ENCODE assay signal across 27 mouse cellular contexts in the genomic region with DNA sequence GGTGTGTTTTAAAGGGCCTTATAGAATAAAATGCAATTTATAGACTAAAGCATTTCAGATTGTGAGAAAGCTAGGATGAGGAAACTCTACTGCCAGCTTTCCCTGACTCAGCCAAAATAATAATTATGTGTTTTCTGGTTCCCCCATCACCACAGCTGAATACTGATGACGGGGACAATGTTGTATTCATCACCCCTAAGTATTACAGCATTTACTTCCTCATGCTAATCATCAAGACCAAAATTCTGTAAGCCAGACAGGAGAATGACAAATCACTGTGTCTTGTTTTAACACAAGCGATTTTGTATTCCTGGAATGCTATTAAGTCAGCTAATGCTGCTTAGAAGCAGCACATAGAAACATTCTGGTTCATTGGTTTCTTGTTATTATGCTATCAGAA.
DNase-seq lines count a peak whose midpoint lies in the region; ATAC-seq lines count a peak whose summit lies in the region.
"Had no signal": no experiment of that assay in that cellular context is flagged by ENCODE, and none has a peak within 500 bp of the region (broad histone marks: within the 10 kb centered on the region; RNA-seq: fewer than 3 reads in every experiment).

No protein-coding gene starts in this region.

- H3K9ac ChIP-seq in forebrain, embryonic 15.5 days (replicated peaks) = no peak overlapping the region
- no peak overlapping the region for H3K9ac ChIP-seq in forebrain, embryonic 13.5 days
- H3K9ac ChIP-seq: embryonic facial prominence, embryonic 13.5 days; hindbrain, embryonic 12.5 days; hindbrain, embryonic 15.5 days had no signal

- WGBS in forebrain, embryonic 15.5 days = 51% methylated on average over 2 of the region's 2 CpGs
- 68% methylated on average over 2 of the region's 2 CpGs for WGBS in forebrain, embryonic 13.5 days

- peak; percentile 53; the same call in 1 of the 2 replicates for ATAC-seq in forebrain, embryonic 15.5 days (replicated peaks)
- ATAC-seq in forebrain, embryonic 13.5 days = no peak
- ATAC-seq: intestine, postnatal 0 days; Patski had no signal

- H3K4me3 ChIP-seq in forebrain, embryonic 15.5 days = no peak overlapping the region
- H3K4me3 ChIP-seq in forebrain, embryonic 13.5 days = no peak overlapping the region
- H3K4me3 ChIP-seq: embryonic facial prominence, embryonic 10.5 days; embryonic facial prominence, embryonic 13.5 days; erythroblast, embryonic 14.5 days; gastrocnemius, adult 2 months; hindbrain, embryonic 12.5 days; hindbrain, embryonic 15.5 days had no signal

- no peaks in the 10 kb centered on the region for H3K4me1 ChIP-seq in forebrain, embryonic 15.5 days
- H3K4me1 ChIP-seq in forebrain, embryonic 13.5 days = no peaks in the 10 kb centered on the region
- H3K4me1 ChIP-seq: embryonic facial prominence, embryonic 10.5 days; embryonic facial prominence, embryonic 13.5 days; hindbrain, embryonic 12.5 days; hindbrain, embryonic 15.5 days had no signal

- H3K9me3 ChIP-seq in forebrain, embryonic 15.5 days = no peaks in the 10 kb centered on the region
- H3K9me3 ChIP-seq in forebrain, embryonic 13.5 days (replicated peaks) = no peaks in the 10 kb centered on the region
- H3K9me3 ChIP-seq: embryonic facial prominence, embryonic 10.5 days; embryonic facial prominence, embryonic 13.5 days; G1E; hindbrain, embryonic 12.5 days; hindbrain, embryonic 15.5 days had no signal

- no peak overlapping the region for H3K27ac ChIP-seq in forebrain, embryonic 15.5 days (replicated peaks)
- no peak overlapping the region for H3K27ac ChIP-seq in forebrain, embryonic 13.5 days
- H3K27ac ChIP-seq: embryonic facial prominence, embryonic 10.5 days; embryonic facial prominence, embryonic 13.5 days; gastrocnemius, adult 2 months; hindbrain, embryonic 12.5 days; hindbrain, embryonic 15.5 days had no signal

- peak; percentile 1 for DNase-seq in layer of hippocampus, adult 9-10 months (ENCODE audit: low spot score)
- DNase-seq in layer of hippocampus, postnatal 25 days (ENCODE audit: extremely low spot score in 1 of 2, low spot score in 1 of 2) = no peak
- DNase-seq in brain, adult 2 months (ENCODE audit: low read depth, low spot score) = peak; percentile 16
- no peak for DNase-seq in liver
- DNase-seq: adrenal gland, postnatal 10 days; adrenal gland, postnatal 36 days; B cell, adult 2 months; cerebellum, adult 11-12 months; cerebellum, adult 8-10 months; cerebellum, postnatal 10 days; cerebellum, postnatal 36 days; embryo, embryonic 11 days; gastrocnemius, adult 2 months; gastrocnemius, postnatal 14 days; heart, adult 11 months had no signal

- no peaks in the 10 kb centered on the region for H3K27me3 ChIP-seq in forebrain, embryonic 15.5 days
- no peaks in the 10 kb centered on the region for H3K27me3 ChIP-seq in forebrain, embryonic 13.5 days
- H3K27me3 ChIP-seq: CH12.LX; embryonic facial prominence, embryonic 13.5 days; hindbrain, embryonic 12.5 days; hindbrain, embryonic 15.5 days; Patski had no signal

- H3K36me3 ChIP-seq in forebrain, embryonic 15.5 days = no peaks in the 10 kb centered on the region
- H3K36me3 ChIP-seq in forebrain, embryonic 13.5 days (ENCODE audit: poor library complexity, severe bottlenecking) = no peaks in the 10 kb centered on the region
- H3K36me3 ChIP-seq: embryonic facial prominence, embryonic 10.5 days; embryonic facial prominence, embryonic 13.5 days; G1E; hindbrain, embryonic 12.5 days; hindbrain, embryonic 15.5 days had no signal

- H3K4me2 ChIP-seq in forebrain, embryonic 15.5 days (replicated peaks) = no peak overlapping the region
- H3K4me2 ChIP-seq in forebrain, embryonic 13.5 days = no peak overlapping the region
- H3K4me2 ChIP-seq: embryonic facial prominence, embryonic 13.5 days; heart, embryonic 11.5 days; hindbrain, embryonic 12.5 days; hindbrain, embryonic 15.5 days had no signal

Comparison
In these comparisons a context has a peak if more than half of its experiments do, and no peak if none do; other contexts are left out.
1. DNase-seq: peak in layer of hippocampus, adult 9-10 months (single experiment) and brain, adult 2 months (single experiment); none in layer of hippocampus, postnatal 25 days (0 of 2) and liver (single experiment).